Mouse (Mus musculus): Measurements from ENCODE around the gene Ccdc60.

GRCm38 (mm10) chr5:116269212-116270145 is 19.3 kb downstream of the Ccdc60 start:
- TF ChIP-seq POLR2A (IDR thresholded peaks at IDR 0.05; ENCODE audit: borderline replicate concordance, insufficient read depth, low read length) = no peak
- TF ChIP-seq CTCF (IDR thresholded peaks at IDR 0.05; ENCODE audit: borderline replicate concordance, insufficient read depth, low read depth, low read length) = no peak

All from cerebellum, adult 2 months (tissue).